In genomic region chr19:8881034-8881392, GRCm38 (mm10) we compare ENCODE assay signal across 8 mouse cellular contexts. TPM values are rescaled to one million over a fixed set of nuclear protein-coding genes. Genes with fewer than 3 reads are reported as not detected.
A peak's percentile ranks its signal among the peaks of the same experiment; 100 is the strongest.
DNase-seq lines count a peak whose midpoint lies in the region; ATAC-seq and TF ChIP-seq lines count a peak whose summit lies in the region.

No protein-coding gene starts in this region.

- no peak for TF ChIP-seq POLR2A in thymus, adult 2 months (IDR thresholded peaks at IDR 0.05; ENCODE audit: control insufficient read depth, extremely low read depth, insufficient read depth, low read length, poor library complexity)

- no peak for TF ChIP-seq CTCF in E14TG2a.4 (conservative IDR thresholded peaks at IDR 0.05; ENCODE audit: low read length)
- TF ChIP-seq CTCF in forebrain, postnatal 0 days (IDR thresholded peaks at IDR 0.05; ENCODE audit: low read depth), result no peak
- no peak for TF ChIP-seq CTCF in thymus, adult 2 months (IDR thresholded peaks at IDR 0.05; ENCODE audit: borderline replicate concordance, control insufficient read depth, extremely low read depth, insufficient read depth, low read length, poor library complexity)

- 24% methylated on average over 3 of the region's 3 CpGs for WGBS in heart, embryonic 11.5 days (ENCODE audit: insufficient replicate concordance)
- 11% methylated on average over 3 of the region's 3 CpGs for WGBS in forebrain, postnatal 0 days
- 7% methylated on average over 3 of the region's 3 CpGs for WGBS in liver, embryonic 16.5 days (ENCODE audit: insufficient replicate concordance)
- 2% methylated on average over 3 of the region's 3 CpGs for WGBS in thymus, adult 2 months

- no peak overlapping the region for H3K27ac ChIP-seq in heart, embryonic 11.5 days (ENCODE audit: low read depth, low read length)
- H3K27ac ChIP-seq in forebrain, postnatal 0 days (ENCODE audit: low read depth, low read length), result peak overlapping the region; percentile 85; the same call in 1 of the 2 replicates
- peak overlapping the region; percentile 81; the same call in 1 of the 2 replicates for H3K27ac ChIP-seq in liver, embryonic 16.5 days (ENCODE audit: low read length)
- no peak overlapping the region for H3K27ac ChIP-seq in thymus, adult 2 months (ENCODE audit: control insufficient read depth, insufficient read depth, low read length)

- peak overlapping the region; percentile 73 for H3K4me2 ChIP-seq in heart, embryonic 11.5 days
- H3K4me2 ChIP-seq in forebrain, postnatal 0 days (ENCODE audit: low read depth), result peak overlapping the region; percentile 87
- peak overlapping the region; percentile 87 for H3K4me2 ChIP-seq in liver, embryonic 16.5 days (ENCODE audit: low read depth, low read length)

- peaks cover 7% of the 10 kb centered on the region; the same call in 1 of the 2 replicates for H3K4me1 ChIP-seq in heart, embryonic 11.5 days (ENCODE audit: control insufficient read depth, insufficient read depth, low read length)
- peaks cover 32% of the 10 kb centered on the region for H3K4me1 ChIP-seq in E14TG2a.4 (replicated peaks; ENCODE audit: low read depth, low read length)
- 0 out of 2 replicates have a peak, but pooled peaks cover 4% of the 10 kb centered on the region for H3K4me1 ChIP-seq in forebrain, postnatal 0 days (ENCODE audit: insufficient read depth)
- H3K4me1 ChIP-seq in liver, embryonic 16.5 days (ENCODE audit: control insufficient read depth, low read depth, low read length), result peaks cover 13% of the 10 kb centered on the region
- H3K4me1 ChIP-seq in thymus, adult 2 months (replicated peaks; ENCODE audit: control insufficient read depth, insufficient read depth, low read length), result peaks cover 5% of the 10 kb centered on the region

- no peak for DNase-seq in heart, adult 18-20 months
- no peak for DNase-seq in forebrain, postnatal 0 days
- no peak for DNase-seq in adrenal gland, postnatal 10 days
- no peak for DNase-seq in thymus, adult 2 months

- peak overlapping the region; percentile 70 for H3K4me3 ChIP-seq in heart, embryonic 11.5 days (ENCODE audit: low read depth, low read length)
- peak overlapping the region; percentile 93 for H3K4me3 ChIP-seq in E14TG2a.4 (replicated peaks; ENCODE audit: low read length)
- peak overlapping the region; percentile 80 for H3K4me3 ChIP-seq in forebrain, postnatal 0 days (ENCODE audit: low read depth, low read length)
- peak overlapping the region; percentile 89 for H3K4me3 ChIP-seq in liver, embryonic 16.5 days (ENCODE audit: low read depth, low read length)
- no peak overlapping the region for H3K4me3 ChIP-seq in thymus, adult 2 months (ENCODE audit: control insufficient read depth, insufficient read depth, low read length)

- ATAC-seq in heart, embryonic 11.5 days (replicated peaks; ENCODE audit: insufficient number of reproducible peaks, low FRiP score, low TSS enrichment), result no peak
- ATAC-seq in forebrain, postnatal 0 days, result peak; percentile 12; the same call in 1 of the 2 replicates
- no peak for ATAC-seq in liver, embryonic 16.5 days (ENCODE audit: low read depth)
- ATAC-seq in monocyte, adult 5-6 weeks (replicated peaks; ENCODE audit: insufficient number of reproducible peaks, low FRiP score, low TSS enrichment, poor library complexity, severe bottlenecking), result no peak

- H3K9me3 ChIP-seq in heart, embryonic 11.5 days (replicated peaks; ENCODE audit: control insufficient read depth, low read length), result no peaks in the 10 kb centered on the region
- H3K9me3 ChIP-seq in E14TG2a.4 (ENCODE audit: low read length), result no peaks in the 10 kb centered on the region
- H3K9me3 ChIP-seq in forebrain, postnatal 0 days (ENCODE audit: low read length), result no peaks in the 10 kb centered on the region
- no peaks in the 10 kb centered on the region for H3K9me3 ChIP-seq in liver, embryonic 16.5 days (replicated peaks; ENCODE audit: control insufficient read depth, low read length)

- 0 out of 2 replicates have a peak, but pooled peaks cover 2% of the 10 kb centered on the region for H3K36me3 ChIP-seq in heart, embryonic 11.5 days (ENCODE audit: control insufficient read depth, insufficient read depth, low read length)
- peaks cover 41% of the 10 kb centered on the region for H3K36me3 ChIP-seq in E14TG2a.4 (ENCODE audit: insufficient read depth, low read length)
- H3K36me3 ChIP-seq in forebrain, postnatal 0 days (ENCODE audit: insufficient read depth), result peaks cover 11% of the 10 kb centered on the region
- peaks cover 10% of the 10 kb centered on the region for H3K36me3 ChIP-seq in liver, embryonic 16.5 days (ENCODE audit: control insufficient read depth, insufficient read depth)
- H3K36me3 ChIP-seq in thymus, adult 2 months (ENCODE audit: control insufficient read depth, insufficient read depth, low read length), result no peaks in the 10 kb centered on the region

- H3K27me3 ChIP-seq in heart, embryonic 11.5 days (ENCODE audit: control insufficient read depth, insufficient read depth, low read length), result no peaks in the 10 kb centered on the region
- no peaks in the 10 kb centered on the region for H3K27me3 ChIP-seq in E14TG2a.4 (ENCODE audit: insufficient read depth, low read length)
- no peaks in the 10 kb centered on the region for H3K27me3 ChIP-seq in forebrain, postnatal 0 days (ENCODE audit: insufficient read depth, low read length)
- H3K27me3 ChIP-seq in liver, embryonic 16.5 days (ENCODE audit: control insufficient read depth, insufficient read depth, low read depth, low read length), result no peaks in the 10 kb centered on the region
- no peaks in the 10 kb centered on the region for H3K27me3 ChIP-seq in thymus, adult 2 months (ENCODE audit: control insufficient read depth, insufficient read depth, low read length)

- peak overlapping the region; percentile 82; the same call in 1 of the 2 replicates for H3K9ac ChIP-seq in heart, embryonic 11.5 days (ENCODE audit: low read depth, low read length)
- H3K9ac ChIP-seq in forebrain, postnatal 0 days, result peak overlapping the region; percentile 85
- peak overlapping the region; percentile 93 for H3K9ac ChIP-seq in liver, embryonic 16.5 days (ENCODE audit: low read depth, low read length)

RNA-seq across cellular contexts. Expression of gene Uqcc3, which starts 0.3 kb away (rescaled TPM):
- 53.5 and 59.0 TPM in 2 replicates for polyA plus RNA-seq in heart, embryonic 11.5 days (2014; fragmentation: Nextera tagmentation; extraction: Ambion mirVana)
- total RNA-seq in heart, adult 18-20 months (2021), result 10 to 100 TPM; 55.9 to 62.8 TPM
- 14.2 and 36.1 TPM in 2 replicates for total RNA-seq in forebrain, postnatal 0 days (2014; rRNA removed)
- 59.1 TPM in 2 replicates for polyA plus RNA-seq in forebrain, postnatal 0 days (2015; fragmentation: Nextera tagmentation; extraction: Ambion mirVana)
- 27.9 and 29.6 TPM in 2 replicates for polyA plus RNA-seq in liver, embryonic 16.5 days (2015; fragmentation: Nextera tagmentation; extraction: Ambion mirVana)
- total RNA-seq in monocyte, adult 5-6 weeks (2017), result 45.0 to 55.1 TPM (median 54.5 TPM) in 3 replicates
- 10 to 100 TPM; 69.1 to 79.0 TPM for total RNA-seq in adrenal gland, postnatal 10 days (2021)
- polyA plus RNA-seq in thymus, adult 2 months (2012; rRNA removed), result 38.7 and 39.2 TPM in 2 replicates

RNA-seq across cellular contexts. Expression of gene Lbhd1, which starts 2.5 kb away (rescaled TPM):
- polyA plus RNA-seq in heart, embryonic 11.5 days (2014; fragmentation: Nextera tagmentation; extraction: Ambion mirVana), result 60.1 and 72.4 TPM in 2 replicates
- total RNA-seq in heart, adult 18-20 months (2021), result 1 to 10 TPM; 1.6 to 3.8 TPM
- total RNA-seq in forebrain, postnatal 0 days (2014; rRNA removed), result 5.0 and 7.2 TPM in 2 replicates
- polyA plus RNA-seq in forebrain, postnatal 0 days (2015; fragmentation: Nextera tagmentation; extraction: Ambion mirVana), result 30.3 and 36.5 TPM in 2 replicates
- polyA plus RNA-seq in liver, embryonic 16.5 days (2015; fragmentation: Nextera tagmentation; extraction: Ambion mirVana), result 29.6 and 41.8 TPM in 2 replicates
- total RNA-seq in monocyte, adult 5-6 weeks (2017), result 18.1 to 52.5 TPM (median 21.3 TPM) in 3 replicates
- 10 to 100 TPM in 1 of 2 experiments, 1 to 10 TPM in 1; 7.4 to 10.7 TPM for total RNA-seq in adrenal gland, postnatal 10 days (2021)
- 2.4 and 3.0 TPM in 2 replicates for polyA plus RNA-seq in thymus, adult 2 months (2012; rRNA removed)

RNA-seq across cellular contexts. Expression of gene Gm49403, which starts 2.7 kb away (rescaled TPM):
- polyA plus RNA-seq in heart, embryonic 11.5 days (2014; fragmentation: Nextera tagmentation; extraction: Ambion mirVana), result not detected in 2 replicates
- total RNA-seq in heart, adult 18-20 months (2021), result not detected
- not detected in 2 replicates for total RNA-seq in forebrain, postnatal 0 days (2014; rRNA removed)
- polyA plus RNA-seq in forebrain, postnatal 0 days (2015; fragmentation: Nextera tagmentation; extraction: Ambion mirVana), result not detected in 2 replicates
- polyA plus RNA-seq in liver, embryonic 16.5 days (2015; fragmentation: Nextera tagmentation; extraction: Ambion mirVana), result not detected in 2 replicates
- total RNA-seq in monocyte, adult 5-6 weeks (2017), result not detected in 3 replicates
- not detected for total RNA-seq in adrenal gland, postnatal 10 days (2021)
- not detected in 2 replicates for polyA plus RNA-seq in thymus, adult 2 months (2012; rRNA removed)

RNA-seq across cellular contexts. Expression of gene 1810009A15Rik, which starts 7.6 kb away (rescaled TPM):
- 77.5 and 86.8 TPM in 2 replicates for polyA plus RNA-seq in heart, embryonic 11.5 days (2014; fragmentation: Nextera tagmentation; extraction: Ambion mirVana)
- 10 to 100 TPM; 19.1 to 20.1 TPM for total RNA-seq in heart, adult 18-20 months (2021)
- 26.0 and 37.5 TPM in 2 replicates for total RNA-seq in forebrain, postnatal 0 days (2014; rRNA removed)
- polyA plus RNA-seq in forebrain, postnatal 0 days (2015; fragmentation: Nextera tagmentation; extraction: Ambion mirVana), result 31.9 and 45.7 TPM in 2 replicates
- 38.6 and 43.2 TPM in 2 replicates for polyA plus RNA-seq in liver, embryonic 16.5 days (2015; fragmentation: Nextera tagmentation; extraction: Ambion mirVana)
- 62.5 to 90.9 TPM (median 65.3 TPM) in 3 replicates for total RNA-seq in monocyte, adult 5-6 weeks (2017)
- 10 to 100 TPM; 31.5 to 31.9 TPM for total RNA-seq in adrenal gland, postnatal 10 days (2021)
- 15.3 and 19.1 TPM in 2 replicates for polyA plus RNA-seq in thymus, adult 2 months (2012; rRNA removed)

RNA-seq across cellular contexts. Expression of gene Gm49416, which starts 7.7 kb away (rescaled TPM):
- not detected in 2 replicates for polyA plus RNA-seq in heart, embryonic 11.5 days (2014; fragmentation: Nextera tagmentation; extraction: Ambion mirVana)
- 1 to 10 TPM in 1 of 2 experiments, not detected in 1; 3.4 TPM for total RNA-seq in heart, adult 18-20 months (2021)
- 0.95 TPM in 1 of 2 replicates, not detected in the other for total RNA-seq in forebrain, postnatal 0 days (2014; rRNA removed)
- 1.4 TPM in 1 of 2 replicates, not detected in the other for polyA plus RNA-seq in forebrain, postnatal 0 days (2015; fragmentation: Nextera tagmentation; extraction: Ambion mirVana)
- polyA plus RNA-seq in liver, embryonic 16.5 days (2015; fragmentation: Nextera tagmentation; extraction: Ambion mirVana), result not detected in 2 replicates
- not detected in 3 replicates for total RNA-seq in monocyte, adult 5-6 weeks (2017)
- not detected for total RNA-seq in adrenal gland, postnatal 10 days (2021)
- polyA plus RNA-seq in thymus, adult 2 months (2012; rRNA removed), result not detected in 2 replicates

Comparison
In these comparisons a context has a peak if more than half of its experiments do, and no peak if none do; other contexts are left out.
1. H3K27ac ChIP-seq: peak in forebrain, postnatal 0 days (single experiment) and liver, embryonic 16.5 days (single experiment); none in heart, embryonic 11.5 days (single experiment) and thymus, adult 2 months (single experiment).
2. Peak in every context shown above with its lines, with median percentiles within 50 percentile points of each other: H3K4me2 ChIP-seq and H3K9ac ChIP-seq.